Mouse (Mus musculus) leukemia stem cell, adult 10-12 weeks (primary cell): Measurements from ENCODE around the gene Cabin1. TPM values are rescaled to one million over a fixed set of nuclear protein-coding genes. Genes with fewer than 3 reads are reported as not detected.

Experiments used
- polyA plus RNA-seq: library from polyadenylated mRNA; stranded (reverse); fragments of >175 nt; gene quantifications from 2 replicates; pipeline ENCODE4 v1.2.3, GENCODE M21; 2012; ENCODE audit warnings: low replicate concordance

Cabin1 gene
- polyA plus RNA-seq: 92.4 and 95.9 TPM in 2 replicates

GRCm38 (mm10) chr10:75763682-75764518 is at the start of gene Cabin1:
Gene Cabin1 (minus strand): TSS chr10:75764341.

GRCm38 (mm10) chr10:75798176-75798696 is 34.1 kb upstream of the Cabin1 start, which contains the start of gene Gstt1:
Gene Gstt1 (minus strand): TSS chr10:75798584.

GRCm38 (mm10) chr10:75780769-75781578 is 16.8 kb upstream of the Cabin1 start, which contains the start of the genes Gm20441 and Gstt3:
Gene Gm20441 (minus strand): TSS chr10:75780954.
Gene Gstt3 (minus strand): TSS chr10:75781414.

DNA sequence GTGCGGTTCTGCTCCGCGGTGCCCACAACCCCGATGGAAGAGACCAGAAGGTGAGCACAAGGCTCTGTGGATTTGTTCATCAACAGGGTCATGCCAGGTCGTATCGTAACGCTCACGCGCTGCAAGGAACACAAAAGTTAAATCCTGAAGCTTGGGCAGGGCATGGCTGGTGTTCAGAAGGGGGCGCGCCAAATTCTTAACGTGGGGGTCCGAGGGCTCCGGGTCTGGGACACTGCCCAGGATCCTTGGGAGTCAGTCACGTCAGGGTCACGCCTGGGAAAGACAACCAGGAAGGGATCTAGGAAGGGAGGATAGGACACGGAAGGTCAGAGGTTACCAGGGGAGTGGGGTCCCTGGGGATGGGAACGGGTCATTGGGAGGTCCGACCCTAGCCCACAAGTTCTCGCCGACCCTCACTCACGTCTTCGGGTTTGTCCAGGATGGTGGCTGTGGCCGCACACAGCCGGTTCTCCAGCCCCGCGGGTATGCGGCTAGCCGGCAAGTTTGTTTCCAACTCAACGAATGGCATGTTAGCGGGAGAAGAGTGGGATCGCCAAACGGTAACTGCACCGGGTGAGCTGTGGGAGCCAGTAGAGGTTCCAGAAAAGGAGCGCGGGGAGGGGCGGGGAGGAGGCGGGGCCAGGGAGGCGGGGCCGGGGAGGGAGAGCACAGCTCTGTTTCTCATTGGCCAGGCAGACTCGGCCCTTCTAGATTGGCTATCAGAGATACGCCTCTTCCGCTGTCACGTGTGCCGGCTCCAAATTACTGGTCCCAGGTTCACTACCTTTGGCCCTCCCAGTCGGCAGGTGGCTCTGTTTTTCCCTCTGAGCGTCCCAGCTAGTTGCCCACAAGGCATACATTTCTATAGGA is 8.9 kb upstream of the Cabin1 start, which contains the start of gene Ddt:
Gene Ddt (minus strand): TSS at position 620 of the 870 bp plus-strand sequence.

DNA sequence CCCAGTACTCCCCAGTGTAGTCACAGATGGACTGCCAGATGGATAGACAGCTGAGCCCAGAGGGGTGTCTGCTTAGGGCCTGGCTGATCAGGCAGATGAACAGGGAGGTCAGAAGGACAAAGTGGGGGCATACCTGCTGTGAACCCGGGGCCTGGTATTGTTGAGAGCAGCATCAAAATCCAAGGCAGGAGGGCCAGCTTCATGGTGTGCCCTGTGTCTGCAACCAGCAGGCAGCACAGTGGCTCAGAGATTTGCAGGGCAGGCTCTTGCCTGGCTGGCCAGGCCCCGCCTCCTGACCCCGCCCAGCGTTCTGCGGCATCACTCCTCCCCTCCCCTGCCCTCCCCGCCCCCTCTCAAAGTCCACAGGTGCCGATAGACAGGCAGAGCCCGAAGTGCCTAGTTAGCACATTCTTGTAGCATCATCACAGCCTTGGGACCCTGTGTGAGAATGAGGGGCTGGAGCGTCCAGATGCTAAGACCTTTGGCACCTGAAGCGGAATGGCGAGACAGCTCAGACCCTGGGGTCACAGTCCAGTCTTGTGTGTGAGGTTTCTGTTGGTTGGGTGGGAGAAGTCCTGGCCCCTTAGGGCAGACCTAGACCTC is 120.3 kb downstream of the Cabin1 start, which contains the start of gene Susd2:
Gene Susd2 (minus strand): TSS at position 268 of the 603 bp plus-strand sequence.

Other genes with a start within 250 kb of the Cabin1 start
- gene Snrpd3, start 246.8 kb downstream of the Cabin1 start, polyA plus RNA-seq: 5.5 and 15.6 TPM in 2 replicates
- gene Gucd1, start 246.4 kb downstream of the Cabin1 start, polyA plus RNA-seq: 23.0 and 44.2 TPM in 2 replicates
- gene Lrrc75b, start 204.0 kb downstream of the Cabin1 start, polyA plus RNA-seq: 0.03 and 0.17 TPM in 2 replicates
- gene Ggt1, start 202.7 kb downstream of the Cabin1 start, polyA plus RNA-seq: 0.38 and 0.40 TPM in 2 replicates
- 2.8 and 5.4 TPM in 2 replicates for gene Ggt5, start 175.0 kb downstream of the Cabin1 start, polyA plus RNA-seq
- gene Susd2, start 120.3 kb downstream of the Cabin1 start, polyA plus RNA-seq: 1.5 and 3.0 TPM in 2 replicates
- gene Ddt, start 9.1 kb upstream of the Cabin1 start, polyA plus RNA-seq: 6.1 and 31.5 TPM in 2 replicates
- not detected in 2 replicates for gene Gm20441, start 16.6 kb upstream of the Cabin1 start, polyA plus RNA-seq
- 0.27 and 0.55 TPM in 2 replicates for gene Gstt3, start 17.1 kb upstream of the Cabin1 start, polyA plus RNA-seq
- 0.18 and 1.6 TPM in 2 replicates for gene Gstt1, start 34.2 kb upstream of the Cabin1 start, polyA plus RNA-seq
- gene Gstt4, start 58.2 kb upstream of the Cabin1 start, polyA plus RNA-seq: not detected in 2 replicates
- gene Gstt2, start 73.1 kb upstream of the Cabin1 start, polyA plus RNA-seq: 3.1 and 4.5 TPM in 2 replicates
- gene Mif, start 95.9 kb upstream of the Cabin1 start, polyA plus RNA-seq: 481 and 626 TPM in 2 replicates
- 98.4 and 350 TPM in 2 replicates for gene Derl3, start 129.1 kb upstream of the Cabin1 start, polyA plus RNA-seq
- gene Smarcb1, start 157.3 kb upstream of the Cabin1 start, polyA plus RNA-seq: 301 and 413 TPM in 2 replicates
- gene Chchd10, start 168.8 kb upstream of the Cabin1 start, polyA plus RNA-seq: 474 and 1,050 TPM in 2 replicates
- gene Mmp11, start 172.2 kb upstream of the Cabin1 start, polyA plus RNA-seq: 0.56 and 0.94 TPM in 2 replicates
- gene Gm867, start 176.3 kb upstream of the Cabin1 start, polyA plus RNA-seq: 2.3 and 3.0 TPM in 2 replicates
- gene Vpreb3, start 178.7 kb upstream of the Cabin1 start, polyA plus RNA-seq: 1.2 and 1.8 TPM in 2 replicates
- gene Gm5134, start 190.2 kb upstream of the Cabin1 start, polyA plus RNA-seq: not detected in 2 replicates